In genomic region chr17:63405471-63405870, GRCm38 (mm10) we compare ENCODE assay signal across 21 mouse cellular contexts.
A peak's percentile ranks its signal among the peaks of the same experiment; 100 is the strongest.
DNase-seq lines count a peak whose midpoint lies in the region; ATAC-seq and TF ChIP-seq lines count a peak whose summit lies in the region.
"Had no signal": no experiment of that assay in that cellular context is flagged by ENCODE, and none has a peak within 500 bp of the region (broad histone marks: within the 10 kb centered on the region; RNA-seq: fewer than 3 reads in every experiment).

No protein-coding gene starts in this region.

- intact Hi-C loops in gastrocnemius, adult 2 months (cut with DNase I) = no loop called here

- H3K4me2 ChIP-seq in hindbrain, embryonic 16.5 days (ENCODE audit: low read length) = no peak overlapping the region
- H3K4me2 ChIP-seq: embryonic facial prominence, embryonic 15.5 days; forebrain, embryonic 12.5 days; heart, embryonic 12.5 days; hindbrain, embryonic 14.5 days; intestine, embryonic 15.5 days; liver, embryonic 12.5 days; midbrain, embryonic 15.5 days; neural tube, embryonic 12.5 days had no signal

- 15% methylated on average over 4 of the region's 4 CpGs for WGBS in thymus, adult 2 months
- 88% methylated on average over 4 of the region's 4 CpGs for WGBS in hindbrain, embryonic 16.5 days

- no peak overlapping the region for H3K4me3 ChIP-seq in gastrocnemius, adult 2 months
- no peak overlapping the region for H3K4me3 ChIP-seq in thymus, adult 2 months (ENCODE audit: control insufficient read depth, insufficient read depth, low read length)
- H3K4me3 ChIP-seq in hindbrain, embryonic 16.5 days (ENCODE audit: low read length) = no peak overlapping the region
- H3K4me3 ChIP-seq: embryonic facial prominence, embryonic 10.5 days; embryonic facial prominence, embryonic 15.5 days; forebrain, embryonic 12.5 days; heart, embryonic 12.5 days; intestine, embryonic 15.5 days; liver, embryonic 12.5 days; midbrain, embryonic 15.5 days; neural tube, embryonic 12.5 days had no signal

- H3K27me3 ChIP-seq in thymus, adult 2 months (ENCODE audit: control insufficient read depth, insufficient read depth, low read length) = no peaks in the 10 kb centered on the region
- no peaks in the 10 kb centered on the region for H3K27me3 ChIP-seq in hindbrain, embryonic 16.5 days (replicated peaks; ENCODE audit: control insufficient read depth, insufficient read depth, low read length)
- H3K27me3 ChIP-seq: embryonic facial prominence, embryonic 15.5 days; forebrain, embryonic 12.5 days; heart, embryonic 12.5 days; intestine, embryonic 15.5 days; liver, embryonic 12.5 days; midbrain, embryonic 15.5 days; neural tube, embryonic 12.5 days had no signal

- ATAC-seq in CD4-positive, CD25-positive, alpha-beta regulatory T cell, adult 4 months = peak; percentile 65
- ATAC-seq in hindbrain, embryonic 16.5 days = no peak
- ATAC-seq: forebrain, postnatal 0 days; intestine, embryonic 15.5 days; liver, embryonic 12.5 days; liver, postnatal 0 days; midbrain, embryonic 15.5 days had no signal

- H3K36me3 ChIP-seq in thymus, adult 2 months (ENCODE audit: control insufficient read depth, insufficient read depth, low read length) = no peaks in the 10 kb centered on the region
- H3K36me3 ChIP-seq in hindbrain, embryonic 16.5 days (ENCODE audit: control insufficient read depth, insufficient read depth, low read length) = no peaks in the 10 kb centered on the region
- H3K36me3 ChIP-seq: embryonic facial prominence, embryonic 10.5 days; embryonic facial prominence, embryonic 15.5 days; forebrain, embryonic 12.5 days; heart, embryonic 12.5 days; intestine, embryonic 15.5 days; liver, embryonic 12.5 days; midbrain, embryonic 15.5 days; neural tube, embryonic 12.5 days had no signal

- H3K9me3 ChIP-seq in hindbrain, embryonic 16.5 days (ENCODE audit: control insufficient read depth, low read length) = no peaks in the 10 kb centered on the region
- H3K9me3 ChIP-seq: embryonic facial prominence, embryonic 10.5 days; embryonic facial prominence, embryonic 15.5 days; forebrain, embryonic 12.5 days; heart, embryonic 12.5 days; intestine, embryonic 15.5 days; liver, embryonic 12.5 days; midbrain, embryonic 15.5 days; neural tube, embryonic 12.5 days had no signal

- H3K27ac ChIP-seq in gastrocnemius, adult 2 months = peak overlapping the region; percentile 24; the same call in 1 of the 2 replicates
- H3K27ac ChIP-seq in thymus, adult 2 months (ENCODE audit: control insufficient read depth, insufficient read depth, low read length) = no peak overlapping the region
- no peak overlapping the region for H3K27ac ChIP-seq in hindbrain, embryonic 16.5 days (ENCODE audit: low read depth, low read length)
- H3K27ac ChIP-seq: embryonic facial prominence, embryonic 10.5 days; embryonic facial prominence, embryonic 15.5 days; forebrain, embryonic 12.5 days; hindbrain, embryonic 14.5 days; intestine, embryonic 15.5 days; liver, embryonic 12.5 days; midbrain, embryonic 15.5 days; neural tube, embryonic 12.5 days had no signal

- TF ChIP-seq CTCF in gastrocnemius, adult 2 months (IDR thresholded peaks at IDR 0.05) = no peak
- no peak for TF ChIP-seq CTCF in thymus, adult 2 months (IDR thresholded peaks at IDR 0.05; ENCODE audit: borderline replicate concordance, control insufficient read depth, extremely low read depth, insufficient read depth, low read length, poor library complexity)

- DNase-seq in gastrocnemius, adult 2 months = no peak
- no peak for DNase-seq in gastrocnemius, postnatal 10 days
- DNase-seq in thymus, adult 2 months = peak; percentile 9
- DNase-seq in thymus, postnatal 10 days (ENCODE audit: low spot score in 2 of 2) = no peak
- DNase-seq in naive thymus-derived CD4-positive, alpha-beta T cell, adult 2 months (ENCODE audit: low read depth) = peak; percentile 69
- DNase-seq: layer of hippocampus, postnatal 36 days; liver, postnatal 0 days; right cerebral cortex, adult 18-20 months; spleen, adult 18-20 months had no signal

- H3K4me1 ChIP-seq in thymus, adult 2 months (replicated peaks; ENCODE audit: control insufficient read depth, insufficient read depth, low read length) = peaks cover 19% of the 10 kb centered on the region
- H3K4me1 ChIP-seq in hindbrain, embryonic 16.5 days (ENCODE audit: control insufficient read depth, insufficient read depth, low read depth, low read length) = peaks cover 2% of the 10 kb centered on the region; the same call in 1 of the 2 replicates

- TF ChIP-seq POLR2A in thymus, adult 2 months (IDR thresholded peaks at IDR 0.05; ENCODE audit: control insufficient read depth, extremely low read depth, insufficient read depth, low read length, poor library complexity) = no peak

- no peak overlapping the region for H3K9ac ChIP-seq in hindbrain, embryonic 16.5 days (ENCODE audit: low read depth, low read length)
- H3K9ac ChIP-seq: embryonic facial prominence, embryonic 15.5 days; forebrain, embryonic 12.5 days; forebrain, postnatal 0 days; heart, embryonic 12.5 days; hindbrain, embryonic 14.5 days; intestine, embryonic 15.5 days; liver, embryonic 12.5 days; liver, postnatal 0 days; midbrain, embryonic 15.5 days; neural tube, embryonic 12.5 days had no signal

Comparison
In these comparisons a context has a peak if more than half of its experiments do, and no peak if none do; other contexts are left out.
1. DNase-seq: peak in thymus, adult 2 months (single experiment) and naive thymus-derived CD4-positive, alpha-beta T cell, adult 2 months (single experiment); none in gastrocnemius, adult 2 months (single experiment), gastrocnemius, postnatal 10 days (single experiment) and thymus, postnatal 10 days (0 of 2).